Mouse (Mus musculus) adrenal gland, postnatal 4 days (tissue): ENCODE measurements around the gene Arsa. TPM values are rescaled to one million over a fixed set of nuclear protein-coding genes. Genes with fewer than 3 reads are reported as not detected.
A peak's percentile ranks its signal among the peaks of the same experiment; 100 is the strongest.
"Not testable (repeated sequence)": the region's sequence is repeated elsewhere in the genome, so short reads cannot be mapped to it uniquely, and the experiment has no call there.

Experiments used
- DNase-seq, 2 experiments: peaks; one replicate each; pipeline ENCODE4 v3.0.0; 2021 to 2022; ENCODE audit warnings: low spot score in 2 of 2, mixed read lengths in 2 of 2
- total RNA-seq, 2 experiments: library from RNA; stranded (reverse); gene quantifications; 2 replicates each; pipeline ENCODE4 v1.2.3; 2021

Arsa gene
- total RNA-seq, 2 experiments from 2014 or later = 24.4 to 25.0 TPM

DNA sequence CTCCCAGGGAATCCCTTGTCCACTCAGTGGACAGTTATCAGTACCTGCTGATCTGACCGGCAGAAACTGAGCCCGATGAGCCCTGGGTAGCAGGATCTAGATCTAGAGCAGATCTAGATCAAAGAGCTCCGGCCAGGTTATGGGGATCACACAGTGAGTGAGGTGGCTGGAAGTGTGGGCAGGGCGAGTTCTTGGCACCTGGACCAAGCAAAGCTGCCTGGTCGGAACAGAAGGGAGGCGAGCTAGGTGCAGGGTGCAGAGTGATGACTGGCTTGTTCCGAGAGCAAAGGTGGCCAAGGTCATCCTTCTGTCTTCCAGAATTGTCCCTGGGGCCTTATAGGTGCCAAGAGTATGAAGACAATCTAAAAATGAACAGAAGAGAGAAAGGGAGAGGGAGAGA lies 17.4 kb downstream of the Arsa start:
- DNase-seq = no peak

DNA sequence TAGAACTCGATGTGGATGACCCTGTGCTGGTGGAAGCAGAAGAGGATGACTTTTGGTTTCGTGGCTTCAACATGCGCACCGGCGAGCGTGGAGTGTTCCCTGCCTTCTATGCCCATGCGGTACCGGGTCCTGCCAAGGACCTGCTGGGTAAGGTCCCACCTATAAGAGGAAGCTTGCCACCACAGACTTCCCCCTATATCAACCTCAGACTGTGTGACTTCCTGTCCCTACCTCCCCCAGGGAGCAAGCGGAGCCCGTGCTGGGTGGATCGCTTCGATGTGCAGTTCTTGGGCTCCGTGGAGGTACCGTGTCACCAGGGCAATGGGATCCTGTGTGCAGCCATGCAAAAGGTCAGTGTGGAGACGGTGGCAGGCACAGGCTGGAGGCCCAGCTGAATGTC lies 18.3 kb downstream of the Arsa start:
- DNase-seq = no peak

DNA sequence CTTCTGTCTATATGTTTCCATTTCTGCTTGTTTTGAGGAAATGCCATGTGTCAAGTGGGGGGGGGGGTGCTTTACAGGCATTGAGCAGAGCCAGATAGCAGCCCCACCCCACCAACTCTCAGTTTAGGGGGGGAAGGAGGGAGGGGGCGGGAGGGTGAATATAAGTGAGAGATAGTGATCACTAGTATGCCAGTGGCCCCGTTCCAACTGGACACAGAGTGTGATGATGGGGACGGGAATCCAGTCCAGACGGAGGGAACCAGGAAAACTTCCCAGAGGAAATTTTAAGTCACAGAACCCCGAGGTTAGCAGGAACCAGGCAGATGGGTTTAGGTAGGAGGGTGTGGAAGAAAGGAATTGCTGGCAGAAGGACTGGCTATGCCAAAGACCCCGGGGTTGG lies 21.6 kb downstream of the Arsa start:
- DNase-seq = no peak

DNA sequence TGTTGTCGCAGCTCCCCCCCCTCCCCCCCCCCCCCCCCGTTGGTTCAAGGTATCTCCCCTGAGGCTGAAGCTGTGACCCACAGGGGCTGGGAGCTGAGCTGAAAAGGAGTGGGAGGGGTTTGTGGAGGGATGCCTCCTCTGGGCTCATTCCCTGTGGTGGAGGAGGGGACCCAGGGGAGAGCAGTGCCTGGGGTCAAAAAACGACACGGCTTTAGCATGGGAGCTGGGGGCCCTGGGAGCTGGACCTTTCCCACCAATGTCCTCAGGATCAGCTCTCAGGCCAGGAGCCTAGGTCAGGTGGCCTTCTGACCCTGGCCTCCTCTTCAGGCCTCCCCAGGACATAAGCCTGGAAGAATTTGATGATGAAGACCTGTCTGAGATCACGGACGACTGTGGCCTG lies 22.4 kb downstream of the Arsa start:
- DNase-seq = no peak

DNA sequence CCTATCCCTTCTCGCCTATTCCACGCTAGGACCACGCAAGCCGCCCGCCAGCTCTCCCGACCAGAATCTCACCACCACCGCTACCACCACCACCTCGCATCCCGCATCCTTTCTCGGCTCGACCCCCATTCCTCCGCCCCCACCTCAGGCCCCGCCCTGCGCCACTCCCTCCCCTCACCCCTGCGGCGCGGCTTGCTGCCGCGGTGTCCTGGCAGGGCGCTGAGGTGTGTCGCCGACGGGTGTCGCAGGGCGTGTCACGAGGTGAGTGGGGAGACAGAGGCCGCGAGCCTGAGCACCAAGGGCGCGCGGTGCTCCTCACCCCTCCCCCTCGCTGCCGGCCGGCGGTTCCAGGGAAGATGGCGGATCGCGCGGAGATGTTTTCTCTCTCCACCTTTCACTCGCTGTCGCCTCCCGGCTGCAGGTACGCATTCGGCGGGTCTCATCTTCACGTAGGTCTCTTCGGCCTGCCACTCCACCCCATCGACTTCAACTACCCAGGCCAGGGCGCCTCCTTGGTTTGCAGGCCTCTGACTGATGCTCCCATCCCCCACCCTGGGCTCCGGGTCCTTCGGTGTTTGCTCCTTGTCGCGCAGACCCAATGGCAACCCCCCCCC lies 23.3 kb downstream of the Arsa start, which contains the start of gene Mapk8ip2:
TSS of gene Mapk8ip2 (plus strand) at position 49 of the 614 bp plus-strand sequence.
- no peak for DNase-seq

DNA sequence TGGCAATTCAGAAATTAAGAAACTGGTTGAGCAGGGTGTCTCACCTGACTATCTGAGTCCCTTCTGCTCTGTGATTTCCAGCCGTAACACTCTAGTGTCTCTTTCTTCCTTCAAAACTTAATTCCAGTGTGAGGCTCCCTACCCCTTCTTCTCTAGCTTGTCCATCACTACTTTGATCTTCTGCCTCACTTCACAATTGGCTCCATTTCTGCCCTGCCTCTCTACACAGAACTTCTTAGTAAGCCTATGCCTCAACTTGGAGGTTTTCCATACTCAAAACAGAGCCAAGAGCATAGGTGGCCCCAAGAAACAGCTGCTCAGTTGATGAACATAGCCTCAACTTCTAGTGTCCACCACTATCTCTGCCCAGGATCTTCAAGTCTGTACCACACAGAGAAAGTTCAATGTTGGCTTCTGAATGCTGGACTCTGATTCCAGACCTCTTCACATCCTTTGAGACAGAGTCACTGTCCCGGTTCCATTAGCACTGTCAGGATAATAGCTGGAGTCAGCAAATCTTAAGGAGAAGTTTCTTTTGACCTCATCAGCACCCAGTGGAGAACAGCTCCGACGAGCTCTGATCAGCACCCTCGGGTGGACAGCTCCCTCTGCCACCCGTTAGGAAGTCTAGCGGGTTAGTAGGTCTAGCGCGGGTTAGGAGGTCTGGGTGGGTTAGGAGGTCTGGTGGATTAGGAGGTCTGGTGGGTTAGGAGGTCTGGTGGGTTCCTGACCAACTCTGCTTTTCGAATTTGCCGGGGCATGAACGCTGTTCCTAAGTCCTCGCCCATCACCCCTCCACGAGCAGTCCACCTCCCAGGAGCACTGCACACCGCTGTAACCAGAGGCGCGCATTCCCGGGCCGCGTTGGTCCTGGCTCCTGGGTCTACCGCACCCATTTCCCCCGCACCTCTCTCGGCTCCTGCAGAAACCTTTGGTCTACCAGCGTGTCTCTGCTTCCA lies 24.0 kb downstream of the Arsa start:
- peak in 1 of 2 experiments; percentile 41 for DNase-seq

DNA sequence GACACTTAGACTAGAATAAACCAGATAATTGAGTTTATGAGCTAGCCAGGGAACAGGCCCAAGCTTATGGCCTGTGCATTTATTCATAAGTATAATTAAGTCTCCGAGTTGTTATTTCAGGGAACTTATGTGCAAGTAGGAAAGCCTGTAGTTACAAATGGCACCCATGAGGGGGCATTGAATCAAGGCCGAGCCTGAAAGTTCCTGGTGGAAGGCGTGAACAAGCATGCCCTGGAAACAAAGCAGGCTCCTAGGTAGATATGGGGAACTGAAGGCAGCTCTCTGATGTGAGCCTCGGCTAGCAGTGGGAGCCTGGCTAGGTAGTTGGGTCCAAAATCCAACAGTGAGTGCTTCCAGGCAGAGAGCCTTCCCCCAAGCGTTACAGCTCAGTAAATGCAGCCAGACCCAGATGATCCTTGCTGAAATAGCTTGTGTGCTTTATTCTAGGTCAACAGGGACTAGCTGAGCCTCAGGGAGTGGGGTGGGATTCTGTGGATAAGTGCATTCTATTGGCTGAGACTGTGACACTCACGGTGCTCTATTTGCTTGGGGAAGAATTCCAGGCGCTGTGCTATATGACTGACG lies 34.6 kb downstream of the Arsa start:
- DNase-seq = no peak

DNA sequence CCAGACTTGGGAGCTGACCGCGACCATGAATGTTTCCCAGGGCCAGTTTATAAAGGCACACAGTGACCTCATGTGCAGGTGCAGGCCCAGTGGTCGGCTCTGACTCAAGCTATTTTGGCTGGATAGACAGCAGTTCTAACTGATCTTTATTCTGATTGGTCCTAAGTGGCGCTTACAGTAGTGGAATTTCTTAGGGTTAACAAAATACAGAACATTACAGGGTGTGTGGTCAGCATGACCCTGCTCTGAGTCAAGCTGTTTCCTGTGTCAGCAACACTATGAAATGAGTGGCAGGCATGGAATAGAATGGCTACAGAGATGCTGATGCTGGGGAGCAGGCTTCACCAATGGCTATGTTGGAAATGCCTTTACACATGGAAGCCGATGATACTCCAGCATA lies 41.3 kb downstream of the Arsa start:
- no peak for DNase-seq

DNA sequence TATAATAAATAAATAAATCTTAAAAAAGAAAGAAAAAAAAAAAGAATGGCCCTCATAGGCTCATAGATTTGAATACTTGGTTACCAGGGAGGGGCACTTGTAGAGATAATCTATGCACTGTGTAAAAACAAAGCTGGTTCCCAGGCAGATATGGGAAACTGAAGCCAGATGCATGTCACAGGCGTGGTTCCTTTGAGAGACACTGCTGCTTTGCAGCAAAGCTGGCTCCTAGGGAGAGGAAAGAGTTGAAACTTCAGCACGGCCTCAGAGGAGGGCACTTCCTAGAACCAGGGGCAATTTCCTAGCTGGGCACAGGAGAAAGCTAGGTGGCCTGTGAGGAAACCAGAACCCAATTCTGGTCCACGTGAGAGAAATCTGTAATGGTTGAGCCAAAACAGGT lies 43.1 kb downstream of the Arsa start:
- DNase-seq = no peak

DNA sequence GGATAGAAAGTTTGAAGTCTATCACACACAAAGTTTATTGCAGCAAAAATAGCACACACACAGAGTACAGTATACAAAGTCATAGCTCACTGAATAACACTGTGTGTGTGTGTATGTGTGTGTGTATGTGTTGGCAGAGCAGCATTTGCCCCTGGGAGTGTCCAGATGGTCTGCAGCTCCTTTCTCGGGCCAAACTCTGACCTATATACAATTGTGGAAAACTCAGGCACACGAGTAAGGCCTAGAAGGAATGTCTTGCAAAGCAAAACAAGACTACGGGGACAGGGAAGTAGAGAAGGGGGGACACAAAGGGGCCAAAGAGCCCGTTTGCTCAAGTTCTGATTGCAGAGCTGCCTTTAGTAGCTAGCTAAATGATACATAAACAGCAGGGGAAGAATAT lies 44.3 kb downstream of the Arsa start:
- DNase-seq = no peak

DNA sequence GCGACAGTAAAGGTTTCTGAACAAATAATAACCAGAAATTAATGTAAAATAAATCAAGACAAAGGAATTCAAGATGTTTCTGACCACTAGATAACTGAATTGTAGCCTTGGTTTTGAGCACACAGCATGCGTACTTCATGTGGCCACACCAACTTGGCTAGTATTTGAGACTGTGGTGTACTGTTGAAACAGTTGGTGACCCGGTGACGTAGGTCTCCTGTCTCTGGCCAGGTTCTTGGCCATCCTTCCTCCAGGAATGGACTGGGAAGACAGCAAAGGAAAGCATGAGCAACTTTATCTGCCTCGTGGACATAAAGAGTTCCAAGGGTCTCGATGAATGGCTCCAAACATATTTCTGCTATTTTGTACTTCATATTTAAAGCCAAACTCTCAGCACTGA lies 45.4 kb downstream of the Arsa start:
- no peak for DNase-seq

DNA sequence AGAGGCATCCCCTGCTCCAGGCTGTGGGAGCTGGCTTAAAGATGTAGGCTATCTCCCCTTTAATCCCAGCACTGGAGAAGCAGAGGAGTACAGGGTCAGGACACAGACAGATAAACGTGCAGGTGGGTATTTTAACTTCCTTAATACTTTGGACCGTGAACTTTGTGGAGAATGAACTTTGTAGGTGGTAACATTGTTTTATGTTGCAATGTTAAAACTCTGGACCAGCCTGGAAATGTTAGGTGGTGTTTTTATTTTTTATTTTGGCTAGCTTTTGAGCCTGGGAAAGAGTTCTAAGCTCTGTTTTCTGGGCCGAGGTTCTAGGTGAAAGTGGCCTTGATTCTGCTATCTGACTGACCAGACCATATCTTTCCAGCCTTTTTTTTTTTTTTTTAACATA lies 46.0 kb downstream of the Arsa start:
- no peak for DNase-seq

DNA sequence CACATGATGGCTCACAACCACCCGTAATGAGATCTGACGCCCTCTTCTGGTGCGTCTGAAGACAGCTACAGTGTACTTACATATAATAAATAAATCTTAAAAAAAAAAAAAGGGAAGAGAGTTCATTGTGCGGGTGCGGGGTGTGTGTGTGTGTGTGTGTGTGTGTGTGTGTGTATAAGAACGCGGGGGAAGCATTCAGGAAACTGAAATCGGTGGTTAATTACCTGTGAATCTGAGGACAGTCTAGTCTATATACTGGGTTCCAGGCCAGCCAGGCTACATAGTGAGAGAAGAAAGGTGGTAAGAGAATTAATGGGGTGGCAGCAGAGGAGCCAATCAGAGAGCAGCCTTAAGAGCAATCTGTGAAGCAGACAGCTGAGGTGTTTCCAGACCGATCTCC lies 46.5 kb downstream of the Arsa start:
- DNase-seq = not testable (repeated sequence)

DNA sequence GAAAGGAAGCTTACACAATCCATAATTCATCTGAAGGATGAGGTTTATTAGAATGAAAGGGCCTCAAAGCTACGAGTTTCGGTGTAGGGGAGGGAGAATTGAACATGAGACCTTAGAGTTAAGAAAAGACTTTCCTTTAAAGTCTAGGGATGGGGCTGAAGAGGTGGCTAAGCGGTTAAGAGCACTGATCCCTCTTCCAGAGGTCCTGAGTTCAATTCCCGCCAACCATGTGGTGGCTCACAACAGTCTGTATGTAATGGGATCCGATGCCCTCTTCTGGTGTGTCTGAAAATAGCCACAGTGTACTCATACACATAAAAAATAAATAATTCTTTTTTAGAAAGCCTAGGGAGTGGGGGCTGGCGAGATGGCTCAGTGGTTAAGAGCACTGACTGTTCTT lies 46.9 kb downstream of the Arsa start:
- no peak for DNase-seq

DNA sequence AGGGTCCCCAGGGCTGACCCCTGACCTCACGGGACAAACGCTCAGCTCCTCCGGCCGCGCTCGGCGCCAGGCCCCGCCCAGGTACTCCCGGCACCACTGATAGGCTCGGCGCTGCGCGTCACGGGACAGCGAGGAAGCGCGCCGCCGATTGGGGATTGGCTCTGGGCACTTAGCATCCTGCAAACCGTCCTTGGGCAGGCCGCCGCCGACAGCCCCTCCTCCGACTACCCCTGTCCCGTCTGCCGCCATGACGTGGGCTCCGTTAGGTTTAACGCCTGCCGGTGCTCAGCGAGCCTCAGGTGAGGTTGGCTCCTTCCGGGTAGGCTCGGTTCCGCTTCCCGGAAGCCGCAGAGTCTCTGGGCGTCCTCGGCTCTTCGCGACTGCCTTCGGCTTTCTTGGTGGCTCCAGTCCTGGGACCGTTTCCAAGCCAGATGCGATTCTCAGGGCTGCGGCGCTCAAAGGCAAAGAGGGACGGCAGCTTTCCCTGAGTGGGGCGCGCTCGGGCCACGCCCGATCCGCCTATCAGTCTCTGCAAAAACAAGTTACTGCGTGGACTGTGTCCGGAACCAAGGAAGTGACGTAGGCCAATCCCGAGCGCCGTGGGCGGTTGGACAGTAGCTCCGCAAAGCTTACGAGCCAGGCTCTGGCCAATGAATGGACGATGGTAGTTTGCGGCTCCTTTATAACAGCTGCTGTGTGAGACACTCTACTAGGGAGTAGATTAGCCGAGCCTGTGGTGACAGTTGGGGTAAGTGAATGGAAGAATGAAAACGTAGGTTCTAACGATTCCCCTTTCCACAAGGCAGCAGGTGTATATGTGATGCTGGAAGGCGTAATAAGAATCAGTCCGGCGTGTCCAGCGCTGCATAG lies 47.6 kb downstream of the Arsa start, which contains the start of the genes C730034F03Rik, Gm44502 and Chkb:
TSS of gene C730034F03Rik (plus strand) at position 238 of the 870 bp plus-strand sequence.
TSS of gene Gm44502 (minus strand) at position 345 of the 870 bp plus-strand sequence.
TSS of gene Chkb (minus strand) at position 557 of the 870 bp plus-strand sequence.
- peak; percentile 76 to 80 for DNase-seq

DNA sequence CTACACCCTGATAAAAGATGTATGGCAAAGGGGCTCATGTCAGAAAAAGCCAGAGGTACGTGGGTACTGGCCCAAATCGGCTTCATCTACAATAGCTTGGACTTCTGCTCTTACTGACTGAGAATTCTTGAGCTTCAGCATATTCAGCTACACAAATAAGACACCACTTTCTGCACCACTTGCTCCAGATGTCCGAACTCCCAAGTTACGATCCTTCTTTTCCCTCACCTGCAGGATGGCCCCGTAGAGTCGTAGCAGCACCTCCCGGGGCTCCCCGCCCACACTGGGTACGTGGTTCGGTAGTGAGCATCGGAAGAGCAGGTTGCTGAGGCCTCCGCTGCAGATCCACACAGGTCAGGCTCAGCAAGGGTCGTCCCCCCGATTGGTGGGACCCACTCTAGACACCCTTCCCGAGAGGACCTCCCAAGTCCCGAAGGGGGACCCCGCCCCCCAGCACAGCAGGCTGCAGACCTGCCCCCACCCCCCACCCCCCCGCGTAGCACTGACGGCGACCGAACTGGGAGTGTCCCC lies 48.3 kb downstream of the Arsa start:
- DNase-seq = no peak

DNA sequence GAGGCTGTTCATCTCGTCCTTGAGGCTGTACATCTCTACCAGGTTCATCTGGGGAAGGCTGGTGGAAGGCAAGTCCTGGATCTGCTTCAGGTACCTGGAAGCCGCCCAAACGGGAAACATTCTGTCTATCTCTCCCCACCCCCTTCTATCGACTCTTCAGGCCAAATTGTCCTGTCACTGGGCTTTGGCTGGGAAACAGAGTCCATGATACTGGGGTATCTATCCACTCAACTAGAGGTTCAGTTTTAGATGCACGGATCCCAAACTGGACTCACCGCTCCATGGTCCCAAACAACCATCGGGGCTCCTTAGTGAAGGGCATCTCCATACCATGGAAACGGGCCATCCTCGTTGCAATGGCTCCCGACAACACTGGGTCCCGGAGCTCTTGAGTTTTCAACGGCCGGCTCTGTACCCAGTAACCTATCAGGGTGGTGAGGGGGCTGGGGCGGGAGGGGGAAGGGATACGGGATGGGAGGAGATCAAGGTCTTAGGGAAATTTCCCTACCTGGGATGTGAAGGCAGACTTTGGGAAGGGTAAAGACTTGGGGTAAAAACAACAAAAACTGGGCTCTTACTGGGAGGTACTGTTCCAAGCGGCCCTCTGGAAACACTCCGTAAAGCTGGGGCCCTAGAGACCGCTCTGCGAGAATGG lies 49.0 kb downstream of the Arsa start:
- DNase-seq = no peak

DNA sequence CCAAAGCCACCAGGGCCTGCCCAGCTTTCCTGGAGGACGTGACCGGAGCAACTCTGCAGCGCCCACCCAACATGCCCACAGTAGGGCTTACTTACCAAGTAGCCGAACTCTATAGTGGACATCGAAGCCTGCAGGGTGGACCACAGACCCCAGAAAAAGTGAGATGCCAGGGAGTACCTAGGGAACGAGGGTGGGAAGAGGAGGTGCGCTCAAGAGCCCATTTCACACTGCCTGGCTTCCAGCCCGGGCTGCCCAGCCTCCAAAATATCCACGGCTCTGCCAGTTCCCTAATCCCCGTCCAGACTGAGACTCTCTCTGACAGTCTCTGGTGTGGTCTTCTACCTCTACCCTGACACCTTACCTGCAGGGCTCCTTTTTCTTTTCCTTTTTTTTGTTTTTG lies 50.5 kb downstream of the Arsa start:
- DNase-seq = no peak

DNA sequence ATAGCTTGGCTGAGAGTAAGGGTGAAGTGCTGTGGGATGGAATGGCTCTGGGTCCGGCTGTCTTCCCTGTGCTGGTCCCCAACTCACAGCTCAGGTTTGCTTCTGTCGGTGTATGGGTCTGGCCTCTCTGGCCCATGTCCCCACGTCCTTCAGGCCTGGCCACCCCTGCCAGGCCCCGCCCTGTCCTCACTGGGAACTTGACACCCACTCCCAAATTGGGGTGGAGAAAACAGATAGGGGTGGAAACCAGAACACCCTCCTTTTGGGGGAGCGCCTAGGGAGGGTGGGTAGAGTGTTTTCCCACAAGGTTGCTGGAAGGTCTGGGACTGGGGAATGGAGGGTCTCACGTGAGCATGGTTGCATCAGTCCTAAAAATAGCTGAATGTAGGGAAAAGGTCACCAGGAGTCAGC lies 51.5 kb downstream of the Arsa start, which contains the start of gene Cpt1b:
TSS of gene Cpt1b (minus strand) at position 153 of the 411 bp plus-strand sequence.
- no peak for DNase-seq

DNA sequence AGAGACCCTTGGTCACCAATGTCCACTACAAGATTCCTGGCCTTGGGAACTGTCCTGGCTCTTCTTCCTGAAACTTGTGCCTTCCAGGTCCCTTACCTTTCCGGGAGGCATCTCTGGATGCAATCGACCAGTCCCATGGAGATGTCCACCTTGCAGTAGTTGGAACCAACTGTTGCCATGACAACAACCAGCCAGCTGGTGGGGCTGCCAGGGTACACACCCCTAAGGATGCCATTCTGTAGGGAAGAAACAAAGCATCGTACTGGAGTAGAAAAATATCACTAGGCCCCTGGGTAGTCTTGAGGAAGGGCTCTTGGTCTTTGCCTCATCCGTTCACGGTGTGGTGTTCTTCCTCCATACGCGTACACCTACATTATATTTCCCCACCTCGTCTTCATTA lies 52.6 kb downstream of the Arsa start:
- no peak for DNase-seq
